Mouse (Mus musculus): ENCODE results near the gene Coq6.
A peak's percentile ranks its signal among the peaks of the same experiment; 100 is the strongest.
"Not testable (repeated sequence)": the region's sequence is repeated elsewhere in the genome, so short reads cannot be mapped to it uniquely, and the experiment has no call there.

The Coq6 gene

GRCm38 (mm10) chr12:84361555-84362489, at the start of gene Coq6, which contains the start of gene Fam161b:
Gene Coq6, plus strand, starts transcription at chr12:84361657.
Gene Fam161b, minus strand, starts transcription at chr12:84361833.
- DNase-seq: peak; percentile 97

GRCm38 (mm10) chr12:84316006-84316405, 45.5 kb upstream of the Coq6 start:
- DNase-seq: no peak

GRCm38 (mm10) chr12:84316721-84317621, 44.5 kb upstream of the Coq6 start, which contains the start of gene Zfp410:
Gene Zfp410, plus strand, starts transcription at chr12:84316852.
- DNase-seq: peak; percentile 87

- DNase-seq: peak; percentile 49
These were observed 34.3 kb upstream of the Coq6 start for GRCm38 (mm10) chr12:84327111-84327512.

GRCm38 (mm10) chr12:84336963-84337625, 24.4 kb upstream of the Coq6 start:
- DNase-seq: no peak

GRCm38 (mm10) chr12:84347192-84347591, 14.3 kb upstream of the Coq6 start:
- DNase-seq: peak; percentile 40

GRCm38 (mm10) chr12:84358699-84359098, 2.8 kb upstream of the Coq6 start:
- not testable (repeated sequence) for DNase-seq

GRCm38 (mm10) chr12:84362872-84363271, 1.4 kb downstream of the Coq6 start:
- no peak for DNase-seq

- no peak for DNase-seq
These were observed 2.8 kb downstream of the Coq6 start for GRCm38 (mm10) chr12:84364291-84364690.

GRCm38 (mm10) chr12:84365137-84365536, 3.7 kb downstream of the Coq6 start:
- no peak for DNase-seq

GRCm38 (mm10) chr12:84366971-84367370, 5.5 kb downstream of the Coq6 start:
- DNase-seq: no peak

- DNase-seq: no peak
These were observed 10.2 kb downstream of the Coq6 start for GRCm38 (mm10) chr12:84371647-84372046.

- no peak for DNase-seq
These were observed 12.5 kb downstream of the Coq6 start for GRCm38 (mm10) chr12:84373831-84374481.

GRCm38 (mm10) chr12:84382369-84382768, 20.9 kb downstream of the Coq6 start:
- no peak for DNase-seq

GRCm38 (mm10) chr12:84384644-84385081, 23.2 kb downstream of the Coq6 start:
- DNase-seq: peak; percentile 93

GRCm38 (mm10) chr12:84385408-84385807, 24.0 kb downstream of the Coq6 start:
- no peak for DNase-seq

- DNase-seq: peak; percentile 81
These were observed 26.6 kb downstream of the Coq6 start for GRCm38 (mm10) chr12:84388097-84388496.

GRCm38 (mm10) chr12:84388774-84389400, 27.4 kb downstream of the Coq6 start:
- DNase-seq: no peak

- no peak for DNase-seq
These were observed 28.9 kb downstream of the Coq6 start for GRCm38 (mm10) chr12:84390336-84390735.

GRCm38 (mm10) chr12:84392681-84393080, 31.2 kb downstream of the Coq6 start:
- no peak for DNase-seq

GRCm38 (mm10) chr12:84393847-84394246, 32.4 kb downstream of the Coq6 start:
- DNase-seq: no peak

Data from kidney, adult 11 months (tissue).